Mouse (Mus musculus) heart, adult 2 months (tissue): ENCODE data around the gene Csnk1g2. TPM values are rescaled to one million over a fixed set of nuclear protein-coding genes. Genes with fewer than 3 reads are reported as not detected.

Experiments used
- DNase-seq, 2 experiments: peaks; one replicate each; pipeline ENCODE4 v3.0.0; 2021
- H3K27ac ChIP-seq: fragments of 200-600 bp; 2 replicates; pipeline ENCODE4 v1.8.1; 2022
- H3K27me3 ChIP-seq: fragments of 200-500 bp; 2 replicates; pipeline ENCODE4 v1.6.1; 2012; ENCODE audit warnings: mild to moderate bottlenecking, low read length, inconsistent platforms, mixed read lengths; ENCODE audit not compliant: control insufficient read depth, insufficient read depth
- H3K36me3 ChIP-seq: fragments of 200-500 bp; 2 replicates; pipeline ENCODE4 v1.6.1; 2012; ENCODE audit warnings: low read length, inconsistent platforms; ENCODE audit not compliant: control insufficient read depth, insufficient read depth
- H3K4me1 ChIP-seq: fragments of 200-500 bp; 2 replicates; pipeline ENCODE4 v1.6.1; 2011; ENCODE audit warnings: low read length; ENCODE audit not compliant: control insufficient read depth, insufficient read depth
- H3K4me3 ChIP-seq: fragments of 200-600 bp; 2 replicates; pipeline ENCODE4 v1.8.1; 2022
- H3K79me2 ChIP-seq: fragments of 200-500 bp; replicated peaks from 2 replicates; pipeline ENCODE4 v1.6.1; 2012; ENCODE audit warnings: mild to moderate bottlenecking, inconsistent platforms, low read length, moderate library complexity, mixed read lengths; ENCODE audit not compliant: control insufficient read depth, insufficient read depth
- H3K9ac ChIP-seq: fragments of 200-500 bp; 2 replicates; pipeline ENCODE4 v1.6.1; 2012; ENCODE audit warnings: low read depth, mild to moderate bottlenecking, control low read depth, inconsistent platforms, low read length, mixed read lengths
- CTCF ChIP-seq: fragments of 200-600 bp; IDR thresholded peaks from 2 replicates; pipeline ENCODE4 v1.8.1; 2022; ENCODE audit warnings: antibody characterized with exemption, mild to moderate bottlenecking, moderate library complexity
- EP300 ChIP-seq: fragments of 200-500 bp; IDR thresholded peaks from 2 replicates; pipeline ENCODE4 v1.6.1; 2011; ENCODE audit warnings: low read depth, low read length, control low read depth; ENCODE audit not compliant: insufficient read depth
- POLR2A ChIP-seq: fragments of 200-500 bp; IDR thresholded peaks from 2 replicates; pipeline ENCODE4 v1.6.1; 2011; ENCODE audit warnings: mild to moderate bottlenecking, low read depth, low read length, control low read depth; ENCODE audit not compliant: insufficient read depth
- WGBS: fragments of 180-500 bp; shearing (Covaris S2); methylation state at CpG from one replicate; pipeline ENCODE4 v1.1.7; 2018; 5-methylcytosine and 5-hydroxymethylcytosine counted together
- intact Hi-C: fragments of 180-260 bp; cut with DNase I; formaldehyde crosslinking; loops from one replicate; pipeline ENCODE4 v1.15.1; 2025
- polyA plus RNA-seq: library from polyadenylated mRNA; depleted of rRNA; stranded (reverse); fragments of >200 nt; gene quantifications from 2 replicates; pipeline ENCODE4 v1.2.3, GENCODE M21; 2012
- total RNA-seq, 2 experiments: library from RNA; stranded (reverse); gene quantifications; 2 replicates each; pipeline ENCODE4 v1.2.3; 2021

Gene Csnk1g2
- total and polyA plus RNA-seq, 3 experiments: 117 to 130 (median 130) TPM

GRCm38 (mm10) chr10:80680260-80680696 is 57.6 kb downstream of the Csnk1g2 start:
- intact Hi-C loops: loop anchor here (2.0 kb wide), 1 partner anchor 19 kb away; no protein-coding TSS in a partner anchor
- H3K9ac ChIP-seq: no peak overlapping the region

DNA sequence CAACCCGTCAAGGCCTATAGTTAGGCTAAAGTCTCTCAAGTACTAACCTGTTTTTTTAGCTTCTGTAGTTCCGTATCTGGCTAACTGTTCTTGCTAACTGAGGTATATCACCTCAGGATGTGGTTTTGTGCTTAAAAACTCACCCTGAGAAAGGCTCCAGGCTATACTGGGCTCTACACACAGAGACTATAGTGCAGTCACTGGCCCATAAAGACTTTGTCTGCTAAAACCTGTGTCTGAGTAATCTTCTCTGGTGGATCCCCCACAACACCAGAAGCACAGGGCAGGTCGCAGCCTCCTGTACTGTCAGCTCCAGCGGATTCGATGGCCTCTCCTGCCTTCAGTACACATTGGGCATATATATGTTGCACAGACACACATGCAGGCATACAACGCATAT is 59.4 kb downstream of the Csnk1g2 start:
- Histone ChIP-seq H3K27me3 (no peaks in the 10 kb centered on the region), H3K4me1 (peaks cover 27% of the 10 kb centered on the region), H3K27ac (no peak overlapping the region), H3K79me2 (no peaks in the 10 kb centered on the region), H3K36me3 (peaks cover 5% of the 10 kb centered on the region; the same call in 1 of the 2 replicates), H3K4me3 (no peak overlapping the region), H3K9ac (no peak overlapping the region)
- TF ChIP-seq EP300: no peak
- no peak for TF ChIP-seq POLR2A
- TF ChIP-seq CTCF: no peak
- intact Hi-C loops: no loop called here
- 94% methylated on average over 6 of the region's 6 CpGs for WGBS
- DNase-seq: no peak

More at GRCm38 (mm10) chr10:80680260-80680696, 57.6 kb downstream of the Csnk1g2 start:
- WGBS: 52% methylated on average over 2 of the region's 2 CpGs
- H3K79me2 ChIP-seq: no peaks in the 10 kb centered on the region; the same call in 1 of the 2 replicates
- no peak overlapping the region for H3K4me3 ChIP-seq
- peaks cover 27% of the 10 kb centered on the region for H3K4me1 ChIP-seq
- TF ChIP-seq EP300 (no peak), CTCF (no peak), POLR2A (no peak)
- no peak for DNase-seq
- H3K27ac ChIP-seq: peak overlapping the region; percentile 99
- H3K27me3 ChIP-seq: no peaks in the 10 kb centered on the region
- H3K36me3 ChIP-seq: peaks cover 5% of the 10 kb centered on the region; the same call in 1 of the 2 replicates

DNA sequence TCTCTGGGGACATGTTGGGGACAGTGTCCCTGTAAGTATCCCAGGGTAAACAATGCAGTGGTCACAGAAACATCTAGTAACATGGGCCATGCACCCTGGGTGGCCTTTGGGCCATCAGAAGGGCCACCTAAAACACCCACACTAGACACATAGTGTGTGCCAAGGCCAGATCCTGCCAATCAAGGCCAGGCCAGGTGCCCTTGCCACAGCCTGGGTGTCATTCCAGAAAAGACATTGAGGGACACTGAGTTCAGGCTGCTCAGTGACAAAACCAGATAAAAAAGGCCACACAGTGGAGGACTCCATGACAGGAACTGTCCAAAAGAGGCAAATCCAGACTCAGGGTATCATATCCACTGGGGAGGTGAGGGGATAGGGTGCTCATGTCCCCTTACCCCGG is 61.0 kb downstream of the Csnk1g2 start:
- Histone ChIP-seq H3K27me3 (no peaks in the 10 kb centered on the region), H3K9ac (no peak overlapping the region), H3K36me3 (0 out of 2 replicates have a peak, but pooled peaks cover 3% of the 10 kb centered on the region), H3K79me2 (no peaks in the 10 kb centered on the region), H3K27ac (no peak overlapping the region), H3K4me3 (no peak overlapping the region), H3K4me1 (peaks cover 14% of the 10 kb centered on the region)
- intact Hi-C loops: loop anchor here (1.0 kb wide), 1 partner anchor 24 kb away; no protein-coding TSS in a partner anchor
- WGBS: 88% methylated on average over 1 of the region's 1 CpGs
- no peak for DNase-seq
- TF ChIP-seq POLR2A (no peak), CTCF (no peak), EP300 (no peak)

- Histone ChIP-seq H3K27ac (no peak overlapping the region), H3K36me3 (no peaks in the 10 kb centered on the region), H3K9ac (no peak overlapping the region), H3K79me2 (no peaks in the 10 kb centered on the region), H3K27me3 (no peaks in the 10 kb centered on the region), H3K4me3 (no peak overlapping the region), H3K4me1 (peaks cover 10% of the 10 kb centered on the region)
- peak; percentile 72 to 77 for DNase-seq
- peak; percentile 96 for TF ChIP-seq CTCF
- peak; percentile 85; the same call in 1 of the 2 replicates for TF ChIP-seq EP300
- TF ChIP-seq POLR2A: no peak
- WGBS: 61% methylated on average over 6 of the region's 6 CpGs
- intact Hi-C loops: loop anchor here (1.0 kb wide), 1 partner anchor 25 kb away; no protein-coding TSS in a partner anchor
Observed at GRCm38 (mm10) chr10:80684214-80684613, 61.6 kb downstream of the Csnk1g2 start.

GRCm38 (mm10) chr10:80684984-80685383 is 62.3 kb downstream of the Csnk1g2 start:
- Histone ChIP-seq H3K36me3 (no peaks in the 10 kb centered on the region), H3K27ac (no peak overlapping the region), H3K9ac (no peak overlapping the region), H3K79me2 (no peaks in the 10 kb centered on the region), H3K4me3 (no peak overlapping the region), H3K4me1 (peaks cover 3% of the 10 kb centered on the region), H3K27me3 (no peaks in the 10 kb centered on the region)
- intact Hi-C loops: loop anchor here (1.0 kb wide), 1 partner anchor 26 kb away; no protein-coding TSS in a partner anchor
- 78% methylated on average over 4 of the region's 4 CpGs for WGBS
- no peak for TF ChIP-seq EP300
- no peak for DNase-seq

DNA sequence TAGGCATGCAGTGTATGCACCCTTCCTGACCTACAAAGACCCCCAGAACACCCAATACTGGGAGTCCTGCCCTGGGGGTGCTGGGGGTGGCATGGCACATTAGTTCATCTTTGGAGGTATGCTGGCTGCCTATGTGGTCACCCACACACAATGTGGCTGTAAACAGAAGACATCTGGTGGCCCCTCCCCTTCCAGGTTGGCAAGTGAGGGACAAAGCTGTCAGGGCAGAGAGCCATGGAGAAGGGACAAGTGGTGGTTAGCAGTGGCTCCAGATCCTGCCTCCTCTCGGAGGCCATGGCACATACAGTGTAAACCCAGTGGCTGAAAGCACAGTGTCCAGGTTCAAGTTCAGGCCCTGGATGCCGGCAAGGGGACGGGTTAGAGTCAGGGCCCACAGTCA is 64.0 kb downstream of the Csnk1g2 start:
- 87% methylated on average over 3 of the region's 3 CpGs for WGBS
- no peak overlapping the region for H3K9ac ChIP-seq
- H3K27ac ChIP-seq: no peak overlapping the region
- H3K27me3 ChIP-seq: no peaks in the 10 kb centered on the region
- no peaks in the 10 kb centered on the region for H3K79me2 ChIP-seq
- TF ChIP-seq EP300: no peak
- no peak for TF ChIP-seq POLR2A
- TF ChIP-seq CTCF: no peak
- no peaks in the 10 kb centered on the region for H3K36me3 ChIP-seq
- H3K4me1 ChIP-seq: no peaks in the 10 kb centered on the region
- no peak for DNase-seq
- intact Hi-C loops: no loop called here
- H3K4me3 ChIP-seq: no peak overlapping the region
